ENCODE assay signal across 8 mouse cellular contexts in genomic region chr15:85671701-85672191, GRCm38 (mm10).
DNase-seq lines count a peak whose midpoint lies in the region; ATAC-seq lines count a peak whose summit lies in the region.

No protein-coding gene starts in this region.

- DNase-seq in kidney, postnatal 14 days = no peak
- peak; percentile 53 for DNase-seq in adipocyte (ENCODE audit: low spot score)
- DNase-seq in layer of hippocampus, adult 18-20 months (ENCODE audit: low spot score in 2 of 2) = no peak
- DNase-seq in right cerebral cortex, adult 18-20 months = no peak

- H3K9me3 ChIP-seq in kidney, embryonic 15.5 days (replicated peaks) = no peaks in the 10 kb centered on the region
- H3K9me3 ChIP-seq in forebrain, embryonic 12.5 days = no peaks in the 10 kb centered on the region
- H3K9me3 ChIP-seq in intestine, embryonic 16.5 days (ENCODE audit: control insufficient read depth, low read length) = no peaks in the 10 kb centered on the region
- H3K9me3 ChIP-seq in midbrain, embryonic 12.5 days = no peaks in the 10 kb centered on the region

- peaks cover 59% of the 10 kb centered on the region for H3K4me1 ChIP-seq in kidney, embryonic 15.5 days
- peaks cover 41% of the 10 kb centered on the region for H3K4me1 ChIP-seq in forebrain, embryonic 12.5 days
- peaks cover 17% of the 10 kb centered on the region for H3K4me1 ChIP-seq in intestine, embryonic 16.5 days (ENCODE audit: control insufficient read depth, insufficient read depth, low read length)
- peaks cover 13% of the 10 kb centered on the region for H3K4me1 ChIP-seq in midbrain, embryonic 12.5 days

- under 1% methylated on average over 50 of the region's 50 CpGs for WGBS in kidney, embryonic 15.5 days
- whole genome bisulfite sequencing in forebrain, embryonic 12.5 days = 3% methylated on average over 47 of the region's 50 CpGs
- whole genome bisulfite sequencing in intestine, embryonic 16.5 days = 2% methylated on average over 50 of the region's 50 CpGs
- 2% methylated on average over 50 of the region's 50 CpGs for WGBS in midbrain, embryonic 12.5 days

- H3K27ac ChIP-seq in kidney, embryonic 15.5 days = peak overlapping the region; percentile 95
- H3K27ac ChIP-seq in forebrain, embryonic 12.5 days = peak overlapping the region; percentile 95
- peak overlapping the region; percentile 96 for H3K27ac ChIP-seq in intestine, embryonic 16.5 days (ENCODE audit: low read length)
- H3K27ac ChIP-seq in midbrain, embryonic 12.5 days (replicated peaks) = peak overlapping the region; percentile 89

- H3K36me3 ChIP-seq in kidney, embryonic 15.5 days = peaks cover 25% of the 10 kb centered on the region
- 0 out of 2 replicates have a peak, but pooled peaks cover 2% of the 10 kb centered on the region for H3K36me3 ChIP-seq in forebrain, embryonic 12.5 days (replicated peaks)
- H3K36me3 ChIP-seq in intestine, embryonic 16.5 days (ENCODE audit: control insufficient read depth, insufficient read depth, low read length) = no peaks in the 10 kb centered on the region
- no peaks in the 10 kb centered on the region for H3K36me3 ChIP-seq in midbrain, embryonic 12.5 days

- no peaks in the 10 kb centered on the region for H3K27me3 ChIP-seq in kidney, embryonic 15.5 days
- H3K27me3 ChIP-seq in forebrain, embryonic 12.5 days = peaks cover 88% of the 10 kb centered on the region
- peaks cover 29% of the 10 kb centered on the region for H3K27me3 ChIP-seq in intestine, embryonic 16.5 days (replicated peaks; ENCODE audit: control insufficient read depth, insufficient read depth, low read length)
- peaks cover 93% of the 10 kb centered on the region for H3K27me3 ChIP-seq in midbrain, embryonic 12.5 days

- H3K4me3 ChIP-seq in kidney, embryonic 15.5 days (replicated peaks) = peak overlapping the region; percentile 95
- H3K4me3 ChIP-seq in forebrain, embryonic 12.5 days (replicated peaks) = peak overlapping the region; percentile 82
- peak overlapping the region; percentile 79 for H3K4me3 ChIP-seq in intestine, embryonic 16.5 days (ENCODE audit: low read length)
- H3K4me3 ChIP-seq in midbrain, embryonic 12.5 days = peak overlapping the region; percentile 69

- H3K9ac ChIP-seq in kidney, embryonic 15.5 days = peak overlapping the region; percentile 98
- peak overlapping the region; percentile 96 for H3K9ac ChIP-seq in forebrain, embryonic 12.5 days
- H3K9ac ChIP-seq in intestine, embryonic 16.5 days (ENCODE audit: low read depth, low read length) = peak overlapping the region; percentile 92
- H3K9ac ChIP-seq in midbrain, embryonic 12.5 days (replicated peaks) = peak overlapping the region; percentile 84

- peak overlapping the region; percentile 73 for H3K4me2 ChIP-seq in kidney, embryonic 15.5 days
- H3K4me2 ChIP-seq in forebrain, embryonic 12.5 days = peak overlapping the region; percentile 76
- peak overlapping the region; percentile 78 for H3K4me2 ChIP-seq in intestine, embryonic 16.5 days (ENCODE audit: low read depth, low read length)
- peak overlapping the region; percentile 81 for H3K4me2 ChIP-seq in midbrain, embryonic 12.5 days (replicated peaks)

- 0 out of 2 replicates have a peak, but pooled peaks have one; percentile 9 for ATAC-seq in kidney, embryonic 15.5 days (replicated peaks; ENCODE audit: low FRiP score)
- ATAC-seq in forebrain, embryonic 12.5 days (ENCODE audit: low FRiP score) = 0 out of 2 replicates have a peak, but pooled peaks have one; percentile 7
- ATAC-seq in intestine, embryonic 16.5 days = no peak; the same call in 1 of the 2 replicates
- ATAC-seq in midbrain, embryonic 12.5 days (ENCODE audit: low FRiP score, low read depth) = no peak; the same call in 1 of the 2 replicates

Comparison
In these comparisons a context has a peak if more than half of its experiments do, and no peak if none do; other contexts are left out.
1. ATAC-seq: peak in kidney, embryonic 15.5 days (single experiment) and forebrain, embryonic 12.5 days (single experiment); none in intestine, embryonic 16.5 days (single experiment) and midbrain, embryonic 12.5 days (single experiment).
2. Peak in every context shown above with its lines, with median percentiles within 50 percentile points of each other: H3K27ac ChIP-seq, H3K4me2 ChIP-seq, H3K4me3 ChIP-seq and H3K9ac ChIP-seq.